9 mouse cellular contexts compared by ENCODE assay signal in the genomic region with DNA sequence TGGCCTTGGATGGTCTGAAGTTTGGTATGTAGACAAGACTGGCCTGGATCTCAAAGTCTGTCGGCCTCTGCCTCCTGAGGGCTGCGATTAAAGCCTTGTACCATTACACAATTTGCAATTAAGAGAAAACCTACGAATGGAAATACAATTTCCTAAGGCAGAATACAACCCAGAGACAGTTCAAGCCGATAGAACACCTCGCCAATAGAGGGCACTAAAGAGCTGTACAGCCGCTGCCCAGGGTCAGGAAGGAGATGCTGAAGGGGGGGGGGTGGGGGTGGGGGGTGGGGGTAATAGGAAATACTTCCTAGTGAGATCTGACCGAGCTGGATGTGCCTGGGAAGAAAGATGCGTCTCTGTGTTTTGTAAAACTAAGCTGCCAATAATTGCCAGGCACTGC. TPM values are rescaled to one million over a fixed set of nuclear protein-coding genes. Genes with fewer than 3 reads are reported as not detected.
DNase-seq lines count a peak whose midpoint lies in the region; ATAC-seq and TF ChIP-seq lines count a peak whose summit lies in the region.
"Had no signal": no experiment of that assay in that cellular context is flagged by ENCODE, and none has a peak within 500 bp of the region (broad histone marks: within the 10 kb centered on the region; RNA-seq: fewer than 3 reads in every experiment).

No protein-coding gene starts in this region.

- no peak for TF ChIP-seq POLR2A in ES-Bruce4 (IDR thresholded peaks at IDR 0.05; ENCODE audit: insufficient read depth, low read length)
- no peak for TF ChIP-seq POLR2A in thymus, adult 2 months (IDR thresholded peaks at IDR 0.05; ENCODE audit: control insufficient read depth, extremely low read depth, insufficient read depth, low read length, poor library complexity)

- peaks cover 36% of the 10 kb centered on the region for H3K36me3 ChIP-seq in intestine, embryonic 14.5 days (ENCODE audit: control insufficient read depth, insufficient read depth, low read length)
- H3K36me3 ChIP-seq in intestine, embryonic 15.5 days: 0 out of 2 replicates have a peak, but pooled peaks cover 3% of the 10 kb centered on the region
- H3K36me3 ChIP-seq in ES-Bruce4 (ENCODE audit: control insufficient read depth, insufficient read depth, low read length, poor library complexity, severe bottlenecking): no peaks in the 10 kb centered on the region
- H3K36me3 ChIP-seq in thymus, adult 2 months (ENCODE audit: control insufficient read depth, insufficient read depth, low read length): peaks cover 9% of the 10 kb centered on the region; the same call in 1 of the 2 replicates

- intact Hi-C loops in gastrocnemius, postnatal 14 days (cut with DNase I; ENCODE audit: low total_unique reads): loop anchor here (5.0 kb wide), 1 partner anchor 71 kb away; no protein-coding TSS in a partner anchor

- H3K9me3 ChIP-seq in intestine, embryonic 14.5 days (ENCODE audit: control insufficient read depth, low read length): no peaks in the 10 kb centered on the region
- H3K9me3 ChIP-seq in intestine, embryonic 15.5 days: no peaks in the 10 kb centered on the region
- no peaks in the 10 kb centered on the region for H3K9me3 ChIP-seq in ES-Bruce4 (replicated peaks; ENCODE audit: control insufficient read depth, insufficient read depth, low read length, poor library complexity, severe bottlenecking)
- H3K9me3 ChIP-seq: liver, embryonic 15.5 days had no signal

- H3K9ac ChIP-seq in intestine, embryonic 14.5 days (ENCODE audit: low read length): no peak overlapping the region
- H3K9ac ChIP-seq in intestine, embryonic 15.5 days: no peak overlapping the region
- no peak overlapping the region for H3K9ac ChIP-seq in ES-Bruce4 (ENCODE audit: low read depth, poor library complexity, severe bottlenecking)
- H3K9ac ChIP-seq: liver, embryonic 15.5 days had no signal

- 0 out of 2 replicates have a peak, but pooled peaks have one; percentile 40 for ATAC-seq in intestine, embryonic 14.5 days (replicated peaks; ENCODE audit: low FRiP score, low TSS enrichment, low read depth)
- ATAC-seq in intestine, embryonic 15.5 days: no peak

- H3K4me3 ChIP-seq in intestine, embryonic 14.5 days (ENCODE audit: low read depth, low read length): no peak overlapping the region
- no peak overlapping the region for H3K4me3 ChIP-seq in intestine, embryonic 15.5 days (replicated peaks)
- H3K4me3 ChIP-seq in ES-Bruce4 (ENCODE audit: low read depth, low read length): no peak overlapping the region
- H3K4me3 ChIP-seq in layer of hippocampus, adult 2 months: no peak overlapping the region
- no peak overlapping the region for H3K4me3 ChIP-seq in thymus, adult 2 months (ENCODE audit: control insufficient read depth, insufficient read depth, low read length)
- H3K4me3 ChIP-seq: liver, embryonic 15.5 days had no signal

- H3K27ac ChIP-seq in intestine, embryonic 14.5 days (ENCODE audit: low read depth): no peak overlapping the region
- no peak overlapping the region for H3K27ac ChIP-seq in intestine, embryonic 15.5 days
- H3K27ac ChIP-seq in ES-Bruce4 (ENCODE audit: insufficient read depth, low read length): no peak overlapping the region
- no peak overlapping the region; the same call in 1 of the 2 replicates for H3K27ac ChIP-seq in layer of hippocampus, adult 2 months
- no peak overlapping the region for H3K27ac ChIP-seq in thymus, adult 2 months (ENCODE audit: control insufficient read depth, insufficient read depth, low read length)
- H3K27ac ChIP-seq: liver, embryonic 15.5 days had no signal

- DNase-seq in intestine, embryonic 14.5 days (ENCODE audit: low spot score): peak; percentile 74
- peak; percentile 58 for DNase-seq in cerebellum, adult 11-12 months
- DNase-seq in gastrocnemius, postnatal 14 days: peak; percentile 69
- DNase-seq in layer of hippocampus, adult 2 months (ENCODE audit: low spot score in 2 of 2): peak; percentile 59 to 83
- peak; percentile 66 for DNase-seq in mesoderm, embryonic 11.5 days (ENCODE audit: low read depth, low spot score)
- DNase-seq in thymus, adult 2 months: peak; percentile 66

- TF ChIP-seq EP300 in ES-Bruce4 (IDR thresholded peaks at IDR 0.05; ENCODE audit: insufficient read depth, low read depth, low read length): no peak

- 23% methylated on average over 8 of the region's 8 CpGs for WGBS in intestine, embryonic 14.5 days
- WGBS in intestine, embryonic 15.5 days: 24% methylated on average over 8 of the region's 8 CpGs
- WGBS in thymus, adult 2 months: 21% methylated on average over 8 of the region's 8 CpGs

- no peaks in the 10 kb centered on the region for H3K4me1 ChIP-seq in intestine, embryonic 14.5 days (replicated peaks; ENCODE audit: control insufficient read depth, insufficient read depth, low read length)
- H3K4me1 ChIP-seq in intestine, embryonic 15.5 days (replicated peaks): no peaks in the 10 kb centered on the region
- H3K4me1 ChIP-seq in ES-Bruce4 (ENCODE audit: control insufficient read depth, insufficient read depth, low read length): no peaks in the 10 kb centered on the region
- no peaks in the 10 kb centered on the region for H3K4me1 ChIP-seq in thymus, adult 2 months (replicated peaks; ENCODE audit: control insufficient read depth, insufficient read depth, low read length)

- no peaks in the 10 kb centered on the region for H3K27me3 ChIP-seq in intestine, embryonic 14.5 days (replicated peaks; ENCODE audit: control insufficient read depth, insufficient read depth, low read length)
- no peaks in the 10 kb centered on the region for H3K27me3 ChIP-seq in intestine, embryonic 15.5 days (replicated peaks)
- no peaks in the 10 kb centered on the region for H3K27me3 ChIP-seq in ES-Bruce4 (ENCODE audit: control insufficient read depth, insufficient read depth, low read length, poor library complexity, severe bottlenecking)
- H3K27me3 ChIP-seq in thymus, adult 2 months (ENCODE audit: control insufficient read depth, insufficient read depth, low read length): no peaks in the 10 kb centered on the region
- H3K27me3 ChIP-seq: liver, embryonic 15.5 days had no signal

- TF ChIP-seq CTCF in ES-Bruce4 (IDR thresholded peaks at IDR 0.05; ENCODE audit: low read depth, low read length): peak; percentile 44
- peak; percentile 71 for TF ChIP-seq CTCF in layer of hippocampus, adult 2 months (conservative IDR thresholded peaks at IDR 0.05)
- no peak for TF ChIP-seq CTCF in thymus, adult 2 months (IDR thresholded peaks at IDR 0.05; ENCODE audit: borderline replicate concordance, control insufficient read depth, extremely low read depth, insufficient read depth, low read length, poor library complexity)

- H3K4me2 ChIP-seq in intestine, embryonic 14.5 days (ENCODE audit: low read length): no peak overlapping the region
- no peak overlapping the region for H3K4me2 ChIP-seq in intestine, embryonic 15.5 days (replicated peaks)
- H3K4me2 ChIP-seq: liver, embryonic 15.5 days had no signal

RNA-seq across cellular contexts. Expression of gene Vps33a, which starts 53.8 kb away (rescaled TPM):
- 28.9 and 29.9 TPM in 2 replicates for polyA plus RNA-seq in intestine, embryonic 14.5 days (2014; fragmentation: Nextera tagmentation; extraction: Ambion mirVana)
- polyA plus RNA-seq in intestine, embryonic 15.5 days (2015; fragmentation: Nextera tagmentation; extraction: Ambion mirVana): 24.4 and 28.9 TPM in 2 replicates
- 20.5 and 25.8 TPM in 2 replicates for polyA plus RNA-seq in ES-Bruce4 (2011; ENCODE audit: insufficient read depth, insufficient read length, low read depth, missing spikeins)
- 10 to 100 TPM; 23.0 to 25.4 TPM for total RNA-seq in gastrocnemius, postnatal 14 days (2021)
- 10 to 100 TPM; 87.1 to 87.4 TPM for total RNA-seq in layer of hippocampus, adult 2 months (2021)
- polyA plus RNA-seq in thymus, adult 2 months (2012; rRNA removed): 25.2 and 26.3 TPM in 2 replicates

RNA-seq across cellular contexts. Expression of gene Clip1, which starts 57.8 kb away (rescaled TPM):
- 30.1 and 32.6 TPM in 2 replicates for polyA plus RNA-seq in intestine, embryonic 14.5 days (2014; fragmentation: Nextera tagmentation; extraction: Ambion mirVana)
- polyA plus RNA-seq in intestine, embryonic 15.5 days (2015; fragmentation: Nextera tagmentation; extraction: Ambion mirVana): 29.9 TPM in 2 replicates
- polyA plus RNA-seq in ES-Bruce4 (2011; ENCODE audit: insufficient read depth, insufficient read length, low read depth, missing spikeins): 35.8 and 42.2 TPM in 2 replicates
- 100 to 1,000 TPM; 122 TPM for total RNA-seq in gastrocnemius, postnatal 14 days (2021)
- total RNA-seq in layer of hippocampus, adult 2 months (2021): 100 to 1,000 TPM; 136 to 144 TPM
- 17.1 and 17.6 TPM in 2 replicates for polyA plus RNA-seq in thymus, adult 2 months (2012; rRNA removed)
